Mouse (Mus musculus) heart, embryonic 14.5 days (tissue): ENCODE results near the gene Cog1. TPM values are rescaled to one million over a fixed set of nuclear protein-coding genes. Genes with fewer than 3 reads are reported as not detected.
"Not testable (repeated sequence)": the region's sequence is repeated elsewhere in the genome, so short reads cannot be mapped to it uniquely, and the experiment has no call there.

Experiments
- ATAC-seq: fragments of 200-750 bp; cut with Nextera tagmentation; 2 replicates; pipeline ENCODE4 v1.8.0; 2017; ENCODE audit warnings: low read depth, moderate TSS enrichment; ENCODE audit not compliant: insufficient number of reproducible peaks, insufficient read depth, low FRiP score
- H3K27ac ChIP-seq, 2 experiments: fragments of 200-500 bp in 1 of 2; fragments of 300-500 bp in 1 of 2; sonication (generic) in 1 of 2; replicated peaks in 1 of 2; 2 replicates each; pipeline ENCODE4 v1.5.1; 2012 to 2014; ENCODE audit warnings: low read depth in 2 of 2, low read length in 2 of 2, control low read depth in 1 of 2, mild to moderate bottlenecking in 1 of 2, mixed read lengths in 1 of 2; ENCODE audit not compliant: control insufficient read depth in 1 of 2, insufficient read depth in 1 of 2
- H3K27me3 ChIP-seq: fragments of 300-500 bp; sonication (generic); 2 replicates; pipeline ENCODE4 v1.6.1; 2014; ENCODE audit warnings: mild to moderate bottlenecking, low read length, control low read depth; ENCODE audit not compliant: control insufficient read depth, insufficient read depth
- H3K36me3 ChIP-seq: fragments of 300-500 bp; sonication (generic); 2 replicates; pipeline ENCODE4 v1.6.1; 2014; ENCODE audit warnings: mild to moderate bottlenecking, control low read depth, low read length, mixed read lengths; ENCODE audit not compliant: control insufficient read depth, insufficient read depth
- H3K4me1 ChIP-seq, 2 experiments: fragments of 200-500 bp in 1 of 2; fragments of 300-500 bp in 1 of 2; sonication (generic) in 1 of 2; 2 replicates each; pipeline ENCODE4 v1.6.1; 2012 to 2014; ENCODE audit warnings: low read length in 2 of 2, control low read depth in 1 of 2, mixed read lengths in 1 of 2; ENCODE audit not compliant: control insufficient read depth in 2 of 2, insufficient read depth in 2 of 2
- H3K4me2 ChIP-seq: fragments of 300-500 bp; sonication (generic); 2 replicates; pipeline ENCODE4 v1.6.1; 2014; ENCODE audit warnings: mild to moderate bottlenecking, low read length
- H3K4me3 ChIP-seq, 2 experiments: fragments of 200-500 bp in 1 of 2; fragments of 300-500 bp in 1 of 2; sonication (generic) in 1 of 2; 2 replicates each; pipeline ENCODE4 v1.5.1; 2012 to 2014; ENCODE audit warnings: low read length in 2 of 2, mild to moderate bottlenecking in 2 of 2, control low read depth in 1 of 2, low read depth in 1 of 2, moderate library complexity in 1 of 2; ENCODE audit not compliant: control insufficient read depth in 1 of 2, insufficient read depth in 1 of 2
- H3K9ac ChIP-seq: fragments of 300-500 bp; sonication (generic); 2 replicates; pipeline ENCODE4 v1.6.1; 2014; ENCODE audit warnings: mild to moderate bottlenecking, low read length
- H3K9me3 ChIP-seq: fragments of 300-500 bp; sonication (generic); 2 replicates; pipeline ENCODE4 v1.6.1; 2016; ENCODE audit warnings: low read length, control low read depth; ENCODE audit not compliant: control insufficient read depth
- WGBS: fragments of 180-500 bp; shearing (Covaris S2); extraction: QIAGEN DNeasy Blood & Tissue Kit; methylation state at CpG from one replicate; pipeline ENCODE4 v1.1.7; 2014; 5-methylcytosine and 5-hydroxymethylcytosine counted together
- polyA plus RNA-seq: library from polyadenylated mRNA; unstranded; fragments of >200 nt; fragmentation: Nextera tagmentation; extraction: Ambion mirVana; gene quantifications from 2 replicates; pipeline ENCODE4 v1.2.1, GENCODE M21; 2014

Cog1 gene
- polyA plus RNA-seq, 1 experiment from 2014 or later, result 20.1 TPM

- not testable (repeated sequence) for H3K27me3 ChIP-seq, ATAC-seq, H3K9ac ChIP-seq, H3K4me2 ChIP-seq, H3K27ac ChIP-seq, H3K4me1 ChIP-seq, H3K9me3 ChIP-seq, H3K4me3 ChIP-seq
- 96% methylated on average over 3 of the region's 3 CpGs for WGBS
- peaks cover 98% of the 10 kb centered on the region for H3K36me3 ChIP-seq
These were observed 11.2 kb downstream of the Cog1 start for GRCm38 (mm10) chr11:113660213-113660612.

DNA sequence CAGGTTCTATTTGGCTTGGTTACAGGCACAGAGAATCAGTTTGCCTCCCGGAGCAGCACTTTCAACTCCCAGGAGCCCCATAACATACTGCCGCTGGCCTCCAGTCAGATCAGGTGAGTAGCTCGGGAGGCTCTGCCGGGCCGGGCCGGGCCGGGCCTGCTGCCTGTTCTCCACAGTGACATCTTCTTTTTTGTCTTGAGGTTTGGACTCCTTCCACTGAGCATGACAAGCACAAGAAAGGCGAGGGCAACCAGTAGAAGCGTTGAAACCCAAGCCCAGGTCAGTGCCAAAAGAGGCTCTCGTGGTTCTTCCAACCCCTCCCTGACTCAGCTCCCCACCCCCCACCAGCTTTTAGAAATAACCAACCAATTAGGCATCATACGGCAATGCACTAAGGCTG lies 12.0 kb downstream of the Cog1 start:
- H3K27ac ChIP-seq, result no peak overlapping the region
- peaks cover 93% of the 10 kb centered on the region for H3K36me3 ChIP-seq
- H3K27me3 ChIP-seq, result no peaks in the 10 kb centered on the region
- H3K4me2 ChIP-seq, result no peak overlapping the region
- H3K4me1 ChIP-seq, result no peaks in the 10 kb centered on the region; a peak in 1 of 4 replicates
- no peaks in the 10 kb centered on the region for H3K9me3 ChIP-seq
- no peak overlapping the region for H3K4me3 ChIP-seq
- no peak for ATAC-seq
- H3K9ac ChIP-seq, result no peak overlapping the region
- 94% methylated on average over 11 of the region's 11 CpGs for WGBS

DNA sequence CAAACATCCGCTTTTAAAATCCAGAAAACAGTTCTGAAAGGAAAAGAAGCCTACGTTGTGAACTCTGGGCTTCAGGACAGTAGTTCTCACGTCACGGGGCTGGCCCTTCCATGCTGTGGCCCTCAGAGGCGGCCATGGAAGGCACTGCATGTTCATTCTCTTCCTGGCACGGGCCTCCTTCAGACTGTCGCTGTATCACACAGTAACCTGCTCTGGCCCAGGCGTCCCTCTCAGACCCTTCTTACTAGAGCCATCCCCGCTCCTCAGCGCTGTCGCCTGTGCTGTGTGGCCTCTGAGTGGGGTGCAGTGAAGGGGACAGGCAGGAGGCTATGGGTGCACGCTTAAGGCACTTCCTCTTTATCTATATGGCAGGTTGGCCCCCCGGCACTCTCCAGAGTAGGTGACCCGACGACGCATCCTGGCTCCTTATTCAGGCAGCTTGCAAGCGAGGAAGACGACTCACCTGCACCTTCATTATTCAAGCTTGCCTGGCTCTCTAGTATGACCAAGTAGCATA lies 12.9 kb downstream of the Cog1 start:
- no peak overlapping the region for H3K4me2 ChIP-seq
- no peak overlapping the region for H3K9ac ChIP-seq
- H3K9me3 ChIP-seq, result no peaks in the 10 kb centered on the region
- WGBS, result 91% methylated on average over 18 of the region's 18 CpGs
- H3K4me1 ChIP-seq, result peaks cover 2 to 4% of the 10 kb centered on the region in 2 experiments; a peak in 3 of 4 replicates
- H3K4me3 ChIP-seq, result no peak overlapping the region
- H3K27me3 ChIP-seq, result no peaks in the 10 kb centered on the region
- H3K36me3 ChIP-seq, result peaks cover 89% of the 10 kb centered on the region
- no peak for ATAC-seq
- H3K27ac ChIP-seq, result no peak overlapping the region

GRCm38 (mm10) chr11:113664279-113664678 lies 15.3 kb downstream of the Cog1 start:
- H3K9me3 ChIP-seq, result no peaks in the 10 kb centered on the region
- 66% methylated on average over 2 of the region's 2 CpGs for WGBS
- H3K4me3 ChIP-seq, result no peak overlapping the region
- no peak overlapping the region for H3K9ac ChIP-seq
- H3K4me1 ChIP-seq, result peaks cover 2 to 24% of the 10 kb centered on the region in 2 experiments; a peak in 3 of 4 replicates
- no peak overlapping the region for H3K4me2 ChIP-seq
- H3K27ac ChIP-seq, result no peak overlapping the region
- ATAC-seq, result no peak
- peaks cover 80% of the 10 kb centered on the region for H3K36me3 ChIP-seq
- H3K27me3 ChIP-seq, result no peaks in the 10 kb centered on the region

DNA sequence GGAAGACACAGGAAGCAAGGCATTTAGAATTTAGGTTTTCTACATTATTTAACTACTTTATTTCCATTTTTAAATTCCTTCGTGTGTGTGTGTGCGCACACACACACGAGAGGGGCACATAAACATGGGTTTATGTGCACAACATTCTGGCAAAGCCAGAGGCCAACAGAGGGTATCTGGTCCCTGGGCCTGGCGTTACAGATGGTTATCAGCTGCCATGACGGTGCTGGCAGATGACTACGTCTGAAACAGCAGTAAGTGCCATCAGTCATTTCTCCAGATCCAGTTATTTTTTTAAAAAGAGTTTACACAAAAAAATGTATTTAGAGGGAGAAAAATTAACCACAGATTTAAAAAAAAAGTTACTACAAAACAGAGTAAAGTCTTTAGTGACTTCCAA lies 17.2 kb downstream of the Cog1 start:
- H3K4me3 ChIP-seq, result no peak overlapping the region
- peaks cover 73% of the 10 kb centered on the region for H3K36me3 ChIP-seq
- 68% methylated on average over 6 of the region's 6 CpGs for WGBS

GRCm38 (mm10) chr11:113666648-113667047 lies 17.7 kb downstream of the Cog1 start:
- Histone ChIP-seq H3K36me3 (peaks cover 73% of the 10 kb centered on the region), H3K4me1 (peaks cover 2 to 24% of the 10 kb centered on the region in 2 experiments; a peak in 3 of 4 replicates), H3K9me3 (no peaks in the 10 kb centered on the region), H3K27ac (no peak overlapping the region), H3K4me3 (no peak overlapping the region), H3K4me2 (no peak overlapping the region), H3K9ac (no peak overlapping the region), H3K27me3 (no peaks in the 10 kb centered on the region)
- 58% methylated on average over 10 of the region's 10 CpGs for WGBS
- ATAC-seq, result no peak

More for the DNA sequence above, 17.2 kb downstream of the Cog1 start:
- no peak for ATAC-seq
- no peaks in the 10 kb centered on the region for H3K27me3 ChIP-seq
- H3K4me2 ChIP-seq, result no peak overlapping the region
- no peak overlapping the region for H3K9ac ChIP-seq
- peaks cover 2 to 24% of the 10 kb centered on the region in 2 experiments; a peak in 3 of 4 replicates for H3K4me1 ChIP-seq
- H3K27ac ChIP-seq, result no peak overlapping the region
- no peaks in the 10 kb centered on the region for H3K9me3 ChIP-seq

GRCm38 (mm10) chr11:113667122-113667521 lies 18.2 kb downstream of the Cog1 start:
- no peak for ATAC-seq
- Histone ChIP-seq H3K9me3 (no peaks in the 10 kb centered on the region), H3K9ac (no peak overlapping the region), H3K27me3 (no peaks in the 10 kb centered on the region), H3K4me1 (peaks cover 2 to 24% of the 10 kb centered on the region in 2 experiments; a peak in 3 of 4 replicates), H3K27ac (peak overlapping the region in 1 of 2 experiments; percentile 19; a peak in 1 of 4 replicates), H3K36me3 (peaks cover 73% of the 10 kb centered on the region), H3K4me2 (no peak overlapping the region), H3K4me3 (no peak overlapping the region)
- WGBS, result 92% methylated on average over 2 of the region's 2 CpGs

DNA sequence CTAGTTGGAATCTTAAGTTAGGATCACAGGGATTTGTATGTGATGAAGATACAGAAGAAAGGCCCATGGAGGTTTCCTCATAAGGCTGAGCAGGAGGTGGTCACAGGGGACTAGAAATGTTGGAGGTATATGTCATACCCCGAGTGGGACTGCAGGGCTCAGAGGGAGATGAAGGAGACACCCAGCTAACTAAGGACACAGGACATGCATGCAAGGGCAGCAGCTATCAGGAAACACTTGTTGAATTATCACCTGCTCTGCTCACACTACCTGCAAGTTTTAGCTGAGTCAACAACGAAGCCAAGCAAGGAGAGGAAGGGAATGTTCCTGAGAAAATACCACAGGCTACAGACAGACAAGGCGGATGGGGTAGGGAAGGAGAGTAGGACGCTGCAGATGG lies 18.7 kb downstream of the Cog1 start:
- H3K27ac ChIP-seq, result peak overlapping the region in 1 of 2 experiments; percentile 19; a peak in 1 of 4 replicates
- WGBS, result 65% methylated on average over 4 of the region's 4 CpGs
- H3K4me2 ChIP-seq, result no peak overlapping the region
- no peak overlapping the region for H3K9ac ChIP-seq
- no peak overlapping the region for H3K4me3 ChIP-seq
- peaks cover 73% of the 10 kb centered on the region for H3K36me3 ChIP-seq
- no peaks in the 10 kb centered on the region for H3K27me3 ChIP-seq
- no peaks in the 10 kb centered on the region for H3K9me3 ChIP-seq
- ATAC-seq, result no peak
- peaks cover 2 to 24% of the 10 kb centered on the region in 2 experiments; a peak in 3 of 4 replicates for H3K4me1 ChIP-seq
